Mouse (Mus musculus) kidney, embryonic 14.5 days (tissue): Measurements from ENCODE around the gene Ctsh. TPM values are rescaled to one million over a fixed set of nuclear protein-coding genes. Genes with fewer than 3 reads are reported as not detected.

Source experiments
- ATAC-seq: fragments of 200-750 bp; cut with Nextera tagmentation; 2 replicates; pipeline ENCODE4 v1.8.0; 2017; ENCODE audit warnings: moderate number of reproducible peaks, mild to moderate bottlenecking, moderate TSS enrichment, moderate library complexity; ENCODE audit not compliant: low FRiP score, low TSS enrichment
- H3K27ac ChIP-seq: fragments of 300-500 bp; sonication (generic); 2 replicates; pipeline ENCODE4 v1.5.1; 2014; ENCODE audit warnings: low read depth, mild to moderate bottlenecking, low read length, moderate library complexity, mixed read lengths
- H3K27me3 ChIP-seq: fragments of 300-500 bp; sonication (generic); 2 replicates; pipeline ENCODE4 v1.6.1; 2014; ENCODE audit warnings: mild to moderate bottlenecking, low read length; ENCODE audit not compliant: control insufficient read depth, insufficient read depth
- H3K36me3 ChIP-seq: fragments of 300-500 bp; sonication (generic); 2 replicates; pipeline ENCODE4 v1.6.1; 2014; ENCODE audit warnings: low read length, mixed read lengths; ENCODE audit not compliant: control insufficient read depth, insufficient read depth
- H3K4me1 ChIP-seq: fragments of 300-500 bp; sonication (generic); 2 replicates; pipeline ENCODE4 v1.6.1; 2014; ENCODE audit warnings: low read length, mixed read lengths; ENCODE audit not compliant: control insufficient read depth, insufficient read depth
- H3K4me2 ChIP-seq: fragments of 300-500 bp; sonication (generic); replicated peaks from 2 replicates; pipeline ENCODE4 v1.6.1; 2014; ENCODE audit warnings: low read depth, mild to moderate bottlenecking, low read length
- H3K4me3 ChIP-seq: fragments of 300-500 bp; sonication (generic); 2 replicates; pipeline ENCODE4 v1.5.1; 2014; ENCODE audit warnings: mild to moderate bottlenecking, low read length
- H3K9ac ChIP-seq: fragments of 300-500 bp; sonication (generic); 2 replicates; pipeline ENCODE4 v1.6.1; 2014; ENCODE audit warnings: low read depth, mild to moderate bottlenecking, low read length, moderate library complexity
- H3K9me3 ChIP-seq: fragments of 300-500 bp; sonication (generic); 2 replicates; pipeline ENCODE4 v1.6.1; 2016; ENCODE audit warnings: low read length; ENCODE audit not compliant: control insufficient read depth
- WGBS: fragments of 180-500 bp; shearing (Covaris S2); extraction: QIAGEN DNeasy Blood & Tissue Kit; methylation state at CpG from one replicate; pipeline ENCODE4 v1.1.7; 2014; 5-methylcytosine and 5-hydroxymethylcytosine counted together
- polyA plus RNA-seq: library from polyadenylated mRNA; unstranded; fragments of >200 nt; fragmentation: Nextera tagmentation; extraction: Ambion mirVana; gene quantifications from 2 replicates; pipeline ENCODE4 v1.2.1, GENCODE M21; 2014

Ctsh gene
- polyA plus RNA-seq, 1 experiment from 2014 or later: 70.4 TPM

DNA sequence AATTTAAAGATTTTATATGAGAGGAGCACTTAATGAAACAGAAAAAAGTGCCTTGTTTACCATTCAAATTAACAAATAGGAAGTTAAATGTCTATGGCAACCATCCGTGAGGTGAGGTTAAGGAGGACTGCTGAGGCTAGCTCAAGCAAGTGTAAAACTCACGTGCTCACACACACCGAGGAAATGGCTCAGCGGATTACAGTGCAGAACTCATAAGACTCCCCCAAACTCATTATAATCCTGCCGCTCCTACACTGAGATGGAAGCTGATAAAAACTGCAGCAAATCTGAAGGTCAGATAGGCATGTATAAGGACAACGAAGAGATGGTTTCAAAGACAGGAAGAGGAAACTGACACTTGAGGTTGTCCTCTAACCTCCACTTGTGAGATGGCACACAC, 55.4 kb downstream of the Ctsh start:
- no peak for ATAC-seq
- Histone ChIP-seq H3K9ac (no peak overlapping the region), H3K4me1 (peaks cover 18% of the 10 kb centered on the region), H3K36me3 (peaks cover 37% of the 10 kb centered on the region; the same call in 1 of the 2 replicates), H3K27me3 (no peaks in the 10 kb centered on the region), H3K9me3 (no peaks in the 10 kb centered on the region), H3K4me2 (no peak overlapping the region), H3K27ac (no peak overlapping the region), H3K4me3 (no peak overlapping the region)
- WGBS: 61% methylated on average over 6 of the region's 6 CpGs

DNA sequence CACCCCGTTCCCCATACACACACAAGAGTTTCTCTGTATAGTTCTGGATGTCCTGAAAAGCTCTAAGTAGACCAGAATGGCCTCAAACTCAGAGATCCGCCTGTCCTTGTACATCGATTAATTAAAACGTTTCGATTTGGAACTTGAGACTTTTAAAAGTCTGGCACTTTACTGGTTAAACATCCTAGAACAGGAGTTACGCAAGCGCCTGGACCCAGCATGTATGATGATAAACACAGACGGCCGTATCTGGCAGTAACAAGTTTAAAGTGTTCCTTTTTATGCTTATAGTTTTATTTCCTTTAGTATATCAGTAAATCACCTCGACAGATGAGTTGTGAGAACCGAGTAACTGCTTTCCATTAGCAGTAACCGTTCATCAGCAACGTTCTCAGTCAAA, 59.2 kb downstream of the Ctsh start:
- ATAC-seq: no peak
- H3K9me3 ChIP-seq: no peaks in the 10 kb centered on the region
- peak overlapping the region; percentile 96 for H3K9ac ChIP-seq
- peaks cover 18% of the 10 kb centered on the region for H3K4me1 ChIP-seq
- H3K27ac ChIP-seq: peak overlapping the region; percentile 99; the same call in 1 of the 2 replicates
- H3K27me3 ChIP-seq: no peaks in the 10 kb centered on the region; the same call in 1 of the 2 replicates
- H3K36me3 ChIP-seq: peaks cover 15% of the 10 kb centered on the region; the same call in 1 of the 2 replicates
- 1% methylated on average over 13 of the region's 13 CpGs for WGBS
- H3K4me3 ChIP-seq: peak overlapping the region; percentile 94
- peak overlapping the region; percentile 80 for H3K4me2 ChIP-seq

DNA sequence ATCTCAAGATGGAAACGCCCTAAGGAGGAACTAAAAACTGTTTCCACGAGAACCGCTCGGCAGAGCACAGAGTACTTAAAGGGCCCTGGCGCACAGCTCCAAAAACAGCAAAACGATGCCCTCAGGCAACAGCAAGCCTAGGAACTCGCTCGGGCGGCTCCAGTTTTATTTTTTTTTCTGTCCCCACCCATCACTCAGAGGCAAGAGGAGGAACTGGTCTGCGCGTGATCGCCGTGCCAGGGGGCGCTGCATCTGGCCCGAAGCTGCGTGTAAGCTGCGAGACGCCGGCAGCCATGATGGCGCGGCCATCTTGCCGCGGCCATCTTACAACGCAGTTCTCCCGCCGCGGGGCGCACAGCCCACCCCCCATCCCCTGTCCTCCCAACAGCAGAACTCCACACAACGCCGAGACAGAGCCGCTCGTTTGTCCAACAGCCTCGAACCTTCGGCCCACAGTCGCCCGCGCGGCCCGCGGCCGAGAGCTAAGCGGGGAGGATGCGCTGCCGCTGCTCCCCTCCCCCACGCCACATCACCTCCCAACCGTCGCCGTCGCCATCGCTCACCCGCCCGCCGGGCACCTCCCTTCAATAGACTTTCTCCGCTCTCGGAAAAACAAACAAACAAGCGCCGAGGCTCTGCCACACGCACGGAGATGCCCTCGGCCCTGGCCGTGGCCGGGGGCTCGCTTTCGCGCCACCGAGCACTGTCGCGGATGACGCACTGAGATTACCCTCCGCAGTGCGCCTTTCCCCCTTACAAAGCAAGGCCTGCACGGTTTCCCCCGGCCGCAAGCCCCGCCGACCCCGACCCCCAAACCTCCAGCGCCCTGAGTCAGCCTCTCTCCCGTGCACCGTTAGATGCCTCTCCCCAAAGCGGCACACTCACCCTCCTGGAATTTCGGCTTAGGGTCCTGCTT, 60.0 kb downstream of the Ctsh start:
- Histone ChIP-seq H3K4me2 (peak overlapping the region; percentile 80), H3K4me1 (peaks cover 18% of the 10 kb centered on the region), H3K4me3 (peak overlapping the region; percentile 94), H3K27ac (peak overlapping the region; percentile 99), H3K27me3 (no peaks in the 10 kb centered on the region; the same call in 1 of the 2 replicates), H3K36me3 (peaks cover 8% of the 10 kb centered on the region; the same call in 1 of the 2 replicates), H3K9me3 (no peaks in the 10 kb centered on the region), H3K9ac (peak overlapping the region; percentile 96)
- under 1% methylated on average over 82 of the region's 82 CpGs for WGBS
- ATAC-seq: peak; percentile 79

DNA sequence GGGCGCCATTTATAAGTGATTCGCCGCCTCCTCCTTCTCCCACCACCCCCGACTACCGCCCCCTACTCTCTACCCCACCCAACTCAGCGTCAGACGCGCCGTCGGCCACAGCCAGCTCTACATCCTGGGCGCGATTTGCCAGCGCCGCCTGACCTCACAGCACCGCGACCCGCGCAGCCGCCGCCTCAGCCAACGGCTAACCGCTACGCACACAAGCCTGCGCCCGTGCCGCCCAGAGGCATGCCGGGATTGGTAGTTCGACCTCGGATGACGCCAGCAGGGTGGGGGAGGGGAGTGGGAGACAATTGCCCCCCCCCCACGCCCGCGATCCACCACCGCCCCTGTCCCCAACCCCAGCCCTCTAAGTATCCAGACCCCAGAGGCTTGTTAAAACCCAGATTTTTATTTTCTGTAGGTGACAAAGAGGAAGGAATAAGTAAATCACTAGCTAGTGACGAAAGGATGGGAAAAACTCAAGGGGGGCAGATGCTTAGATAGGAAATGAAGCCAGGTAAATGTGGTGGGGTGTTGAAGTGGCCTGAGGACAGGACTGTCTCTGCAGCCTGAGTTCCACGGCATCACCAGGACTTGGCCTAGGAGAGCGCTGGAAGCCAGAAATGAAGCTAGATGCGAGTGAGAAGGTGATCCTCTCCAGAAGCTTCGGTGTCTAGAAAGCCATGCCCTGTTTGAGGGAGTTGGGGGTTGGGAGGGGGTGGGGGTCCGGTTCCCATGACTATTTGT, 60.8 kb downstream of the Ctsh start, which contains the start of gene Morf4l1:
Gene Morf4l1 (minus strand): TSS at position 208 of the 741 bp plus-strand sequence.
- Histone ChIP-seq H3K4me1 (peaks cover 15% of the 10 kb centered on the region), H3K36me3 (no peaks in the 10 kb centered on the region; the same call in 1 of the 2 replicates), H3K27me3 (no peaks in the 10 kb centered on the region; the same call in 1 of the 2 replicates), H3K9me3 (no peaks in the 10 kb centered on the region), H3K27ac (peak within 1 kb of the TSS; percentile 99), H3K4me3 (peak within 1 kb of the TSS; percentile 94), H3K9ac (peak within 1 kb of the TSS; percentile 96), H3K4me2 (peak within 1 kb of the TSS; percentile 80)
- WGBS: 1% methylated on average over 37 of the region's 40 CpGs
- peak; percentile 99 for ATAC-seq

DNA sequence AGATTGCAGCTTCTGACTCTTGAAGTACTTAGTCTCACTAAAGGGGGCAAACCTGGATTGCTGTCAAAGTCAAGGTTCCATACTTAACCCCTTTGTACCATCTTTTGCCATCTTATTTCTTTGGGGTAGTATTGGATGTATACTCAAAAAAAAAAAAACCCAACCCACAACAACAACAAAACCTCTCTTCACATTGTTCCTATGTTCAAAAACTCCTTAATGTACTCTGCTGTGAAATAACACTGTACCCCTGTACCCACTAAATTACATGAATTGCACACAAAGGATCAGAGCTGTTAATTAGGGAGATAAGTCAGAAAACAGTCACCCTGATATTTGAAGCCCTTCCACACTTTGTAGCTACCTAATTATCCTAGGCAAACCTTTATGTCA, 61.4 kb downstream of the Ctsh start:
- Histone ChIP-seq H3K4me1 (peaks cover 15% of the 10 kb centered on the region), H3K27ac (no peak overlapping the region), H3K27me3 (no peaks in the 10 kb centered on the region; the same call in 1 of the 2 replicates), H3K4me2 (peak overlapping the region; percentile 78), H3K36me3 (no peaks in the 10 kb centered on the region), H3K4me3 (peak overlapping the region; percentile 94), H3K9ac (peak overlapping the region; percentile 44; the same call in 1 of the 2 replicates), H3K9me3 (no peaks in the 10 kb centered on the region)
- ATAC-seq: no peak

DNA sequence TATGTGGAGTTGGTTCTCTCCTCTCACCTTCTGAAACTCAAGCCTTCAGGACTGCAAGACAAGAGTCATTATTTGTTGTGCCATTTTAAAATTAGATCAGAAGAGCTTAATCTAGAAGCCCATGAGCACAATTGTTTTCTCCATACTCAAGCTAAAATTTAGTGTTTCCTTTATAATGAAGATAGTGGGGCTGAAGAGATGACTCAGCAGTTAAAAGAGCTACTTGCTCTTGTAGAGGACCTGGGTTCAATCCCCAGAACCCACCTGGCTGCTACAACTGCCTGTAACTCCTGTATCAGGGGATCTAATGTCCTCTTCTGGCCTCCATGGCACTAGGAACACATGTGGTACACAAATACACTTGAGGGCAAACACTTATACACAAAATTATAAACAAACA, 63.3 kb downstream of the Ctsh start:
- Histone ChIP-seq H3K4me2 (no peak overlapping the region), H3K9me3 (no peaks in the 10 kb centered on the region), H3K27me3 (no peaks in the 10 kb centered on the region; the same call in 1 of the 2 replicates), H3K27ac (no peak overlapping the region), H3K4me3 (no peak overlapping the region), H3K36me3 (no peaks in the 10 kb centered on the region), H3K4me1 (peaks cover 9% of the 10 kb centered on the region), H3K9ac (no peak overlapping the region)
- no peak for ATAC-seq

DNA sequence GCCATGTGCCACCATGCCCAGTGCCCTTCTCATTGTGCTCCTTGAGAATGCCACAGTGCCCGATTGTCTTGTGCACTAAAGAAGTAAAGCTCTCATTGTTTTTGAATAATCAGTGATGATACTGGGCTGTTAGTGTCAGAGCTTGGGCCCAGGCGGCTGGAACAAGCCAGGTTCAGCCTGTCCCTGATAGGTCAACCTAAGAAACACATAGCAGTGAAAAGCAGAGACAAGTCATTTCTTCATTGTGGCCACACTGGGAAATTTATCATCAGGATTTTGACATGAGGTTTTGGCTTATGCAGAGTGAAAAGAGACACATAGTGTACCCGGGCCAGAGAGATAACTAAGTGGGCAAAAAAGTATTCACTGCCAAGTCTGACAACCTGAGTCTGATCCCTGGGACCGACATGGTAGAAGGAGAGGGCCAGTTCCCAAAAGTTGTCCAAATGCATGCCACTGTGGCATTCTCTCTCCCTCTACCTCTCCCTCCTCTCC, 68.3 kb downstream of the Ctsh start:
- Histone ChIP-seq H3K27me3 (no peaks in the 10 kb centered on the region; the same call in 1 of the 2 replicates), H3K4me2 (no peak overlapping the region), H3K27ac (no peak overlapping the region), H3K4me3 (no peak overlapping the region), H3K9me3 (no peaks in the 10 kb centered on the region), H3K4me1 (no peaks in the 10 kb centered on the region), H3K36me3 (no peaks in the 10 kb centered on the region), H3K9ac (no peak overlapping the region)
- no peak for ATAC-seq
- 84% methylated on average over 4 of the region's 4 CpGs for WGBS

DNA sequence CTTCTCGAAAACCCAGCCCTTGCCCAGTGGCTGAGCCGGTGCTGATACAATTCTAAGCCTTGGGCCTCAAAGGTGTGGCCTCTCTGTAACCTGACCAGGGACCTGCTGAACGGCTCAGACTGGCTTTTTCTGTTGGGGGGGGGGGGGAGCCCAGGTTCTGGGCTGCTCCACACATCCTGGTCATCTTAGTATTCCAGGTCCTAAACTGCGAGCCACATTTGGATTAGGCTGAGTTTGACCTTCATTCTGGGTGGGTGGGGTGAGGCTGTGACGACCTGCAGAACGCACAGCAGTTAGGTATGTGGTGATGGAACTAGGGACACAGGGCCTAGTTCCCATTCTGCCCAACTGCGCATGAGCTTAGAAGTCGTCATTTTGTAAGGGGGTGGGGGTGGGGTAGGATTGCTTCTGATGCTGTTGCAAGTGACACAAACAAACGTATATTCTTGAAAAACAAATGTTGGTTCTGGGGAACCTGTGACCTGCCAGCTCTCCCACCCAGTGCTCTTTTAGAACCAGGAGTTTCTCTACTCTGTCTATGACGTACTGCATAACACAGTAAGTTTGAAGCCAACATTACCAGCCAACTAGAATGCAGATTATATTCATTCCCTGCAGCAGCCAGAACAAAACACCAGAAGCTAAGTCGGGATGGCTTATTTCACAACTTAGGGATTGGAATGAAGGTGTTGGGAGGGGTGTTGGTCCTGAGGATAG, 70.4 kb downstream of the Ctsh start:
- Histone ChIP-seq H3K9me3 (no peaks in the 10 kb centered on the region), H3K4me3 (no peak overlapping the region), H3K27me3 (no peaks in the 10 kb centered on the region), H3K36me3 (no peaks in the 10 kb centered on the region), H3K4me1 (no peaks in the 10 kb centered on the region), H3K4me2 (no peak overlapping the region), H3K9ac (no peak overlapping the region), H3K27ac (no peak overlapping the region)
- no peak for ATAC-seq
- WGBS: 33% methylated on average over 11 of the region's 11 CpGs
